Mouse (Mus musculus): ENCODE measurements around the gene Dclk1. TPM values are rescaled to one million over a fixed set of nuclear protein-coding genes. Genes with fewer than 3 reads are reported as not detected.

Gene Dclk1
- total RNA-seq, 2 experiments from 2014 or later, result 2.6 to 5.2 TPM

- peak in 1 of 2 experiments; percentile 26 for DNase-seq (ENCODE audit: low spot score in 2 of 2)
These were observed 205.6 kb downstream of the Dclk1 start for GRCm38 (mm10) chr3:55447486-55448460.

DNA sequence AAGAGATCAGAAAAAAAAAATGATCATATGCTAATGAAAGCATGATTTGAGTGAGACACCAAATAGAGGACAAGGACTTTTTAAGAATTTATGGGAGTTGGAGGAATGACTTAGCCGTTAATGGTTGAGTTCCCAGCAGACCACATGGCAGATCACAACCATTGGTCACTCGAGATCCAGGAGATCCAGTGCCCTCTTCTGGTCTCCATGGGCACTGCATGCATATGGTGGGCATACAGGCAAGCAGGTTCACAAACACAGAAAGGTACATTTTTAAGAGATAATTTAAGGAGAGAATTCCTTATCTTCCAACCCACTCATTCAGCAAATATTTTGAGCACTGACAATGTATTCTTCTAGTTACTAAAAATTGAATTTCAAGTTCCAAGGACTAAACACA is 207.0 kb downstream of the Dclk1 start:
- DNase-seq (ENCODE audit: low spot score in 2 of 2), result no peak

DNA sequence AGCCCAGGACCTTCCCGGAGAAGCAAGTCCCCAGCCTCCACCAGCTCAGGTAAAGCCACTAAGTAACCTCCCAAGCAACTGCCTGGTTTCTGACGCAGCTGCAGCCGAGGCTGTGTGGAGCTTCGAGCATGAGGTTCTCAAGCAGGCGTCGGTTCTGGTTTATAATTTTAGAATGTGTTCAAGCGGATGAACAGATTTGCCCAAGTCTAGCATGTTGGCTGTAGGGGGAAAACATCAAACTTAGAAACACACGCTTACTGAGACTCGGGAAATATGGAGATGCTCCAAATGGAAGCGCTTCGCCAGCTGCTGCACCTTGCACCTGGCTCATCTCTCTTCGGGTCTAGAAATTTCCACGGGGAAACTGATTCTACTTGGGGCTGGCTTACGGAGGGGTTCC is 208.9 kb downstream of the Dclk1 start:
- DNase-seq (ENCODE audit: low spot score in 2 of 2), result no peak

- no peak for DNase-seq (ENCODE audit: low spot score in 2 of 2)
These were observed 209.7 kb downstream of the Dclk1 start for GRCm38 (mm10) chr3:55451877-55452276.

- DNase-seq (ENCODE audit: low spot score in 2 of 2), result no peak
These were observed 210.3 kb downstream of the Dclk1 start for GRCm38 (mm10) chr3:55452464-55452863.

DNA sequence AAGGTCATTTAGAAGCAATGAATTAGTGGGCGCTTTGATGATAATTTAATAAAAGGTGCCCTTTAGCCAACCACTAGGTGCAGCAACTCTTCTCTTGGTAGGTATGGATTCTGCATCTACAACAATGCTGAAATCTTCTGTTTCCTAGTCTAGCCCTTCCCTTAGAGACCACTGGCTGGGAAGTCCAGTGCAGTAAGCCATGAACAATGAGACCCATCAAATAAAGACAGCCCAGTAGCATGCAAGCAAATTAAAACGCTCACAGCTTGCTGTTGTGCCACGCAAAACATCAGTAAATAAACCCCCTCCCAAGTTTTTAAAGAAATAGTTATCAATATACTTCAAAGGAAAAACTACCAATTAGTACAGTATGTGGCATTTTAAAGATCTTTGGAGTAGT is 218.9 kb downstream of the Dclk1 start:
- no peak for DNase-seq (ENCODE audit: low spot score in 2 of 2)

DNA sequence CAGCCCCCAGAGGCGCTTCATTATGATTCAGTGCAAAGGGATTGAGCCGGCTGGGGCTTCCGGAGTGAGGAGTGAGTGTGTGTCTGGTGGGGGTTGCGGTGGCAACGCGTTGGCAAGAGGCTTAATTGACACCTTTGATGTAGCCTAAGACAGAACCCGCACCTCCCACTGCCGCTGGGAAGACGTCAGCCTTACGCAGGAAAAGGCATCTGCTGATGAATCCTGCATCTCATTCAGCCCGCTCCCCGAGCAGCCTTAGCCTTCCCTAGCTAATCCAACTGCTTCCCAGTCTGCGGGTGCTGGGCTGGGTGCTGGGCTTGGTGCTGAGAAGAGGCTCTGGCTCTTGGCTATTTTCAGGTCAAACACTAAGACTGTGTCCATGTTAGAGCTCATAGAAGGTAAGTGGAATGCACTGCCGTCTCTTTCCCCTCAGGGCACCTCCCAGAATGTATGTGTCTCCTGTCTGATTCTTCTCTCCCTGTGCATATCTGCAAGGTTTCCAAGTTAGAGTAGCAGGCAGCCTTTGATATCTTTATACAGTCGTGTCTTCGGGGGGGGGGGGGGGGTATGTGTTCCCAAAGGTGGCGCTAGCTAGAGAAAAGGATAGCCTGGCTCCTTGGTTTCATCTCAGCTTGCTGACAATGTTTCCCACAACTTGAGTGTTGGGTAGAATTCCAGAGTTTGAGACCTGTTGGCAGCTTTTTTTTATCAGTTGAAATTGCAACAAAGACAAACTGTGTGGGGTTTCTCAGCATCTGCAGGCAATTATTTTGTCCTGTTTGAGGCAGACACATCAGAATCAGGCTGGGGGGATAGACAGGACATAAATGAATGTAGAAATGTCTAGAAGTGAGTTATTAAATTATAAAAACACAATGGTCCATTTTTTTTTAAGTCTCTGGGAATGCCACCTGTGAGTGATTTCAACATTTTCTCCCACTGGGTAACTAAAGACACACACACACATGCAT is 219.8 kb downstream of the Dclk1 start:
- peak in 1 of 2 experiments; percentile 20 for DNase-seq (ENCODE audit: low spot score in 2 of 2)

- no peak for DNase-seq (ENCODE audit: low spot score in 2 of 2)
These were observed 220.9 kb downstream of the Dclk1 start for GRCm38 (mm10) chr3:55462904-55463668.

DNA sequence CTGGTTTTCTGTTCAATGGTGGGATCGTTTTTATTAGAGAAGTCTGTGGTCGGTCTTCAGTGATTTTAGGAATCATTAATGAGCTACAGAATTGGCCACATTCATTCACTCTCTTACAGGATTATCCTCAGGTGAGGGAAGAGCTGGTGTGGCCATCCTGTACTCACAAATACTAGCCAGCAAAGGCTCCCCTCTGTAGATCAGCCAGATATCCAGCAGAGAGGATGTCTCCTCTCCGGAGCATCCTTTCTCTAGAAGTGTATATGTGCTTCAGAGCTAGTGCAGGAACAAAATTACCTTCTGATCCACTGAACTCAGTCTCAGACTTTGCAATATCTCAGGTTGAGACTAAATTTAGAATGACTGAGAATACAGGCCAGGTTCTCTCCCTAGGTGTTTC is 222.1 kb downstream of the Dclk1 start:
- DNase-seq (ENCODE audit: low spot score in 2 of 2), result no peak

DNA sequence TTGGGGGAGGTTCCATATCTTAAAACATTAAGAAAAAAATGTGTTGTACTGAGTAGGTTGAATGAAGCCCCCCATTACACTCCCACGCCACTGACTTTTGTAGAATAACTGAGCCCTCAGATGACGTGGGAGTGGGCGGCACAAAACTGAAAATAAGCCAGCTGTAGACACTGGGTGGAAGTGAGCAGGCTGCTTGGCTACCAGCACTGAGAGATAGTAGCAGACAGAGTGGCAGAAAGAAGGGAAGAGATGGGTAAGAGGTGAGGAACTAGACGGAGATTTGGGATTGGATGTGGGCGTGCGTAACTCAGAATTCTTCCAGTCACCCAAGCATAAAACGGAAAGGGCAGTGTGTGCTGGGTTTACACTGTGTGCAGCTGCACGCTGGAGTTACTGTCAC is 223.6 kb downstream of the Dclk1 start:
- DNase-seq (ENCODE audit: low spot score in 2 of 2), result no peak

- no peak for DNase-seq (ENCODE audit: low spot score in 2 of 2)
These were observed 224.2 kb downstream of the Dclk1 start for GRCm38 (mm10) chr3:55466348-55466747.

- DNase-seq (ENCODE audit: low spot score in 2 of 2), result no peak
These were observed 229.9 kb downstream of the Dclk1 start, which contains the start of gene Gm21954 for GRCm38 (mm10) chr3:55472110-55472509. TSS of gene Gm21954 (minus strand) at chr3:55472210.

GRCm38 (mm10) chr3:55473146-55473545 is 231.0 kb downstream of the Dclk1 start:
- no peak for DNase-seq (ENCODE audit: low spot score in 2 of 2)

DNA sequence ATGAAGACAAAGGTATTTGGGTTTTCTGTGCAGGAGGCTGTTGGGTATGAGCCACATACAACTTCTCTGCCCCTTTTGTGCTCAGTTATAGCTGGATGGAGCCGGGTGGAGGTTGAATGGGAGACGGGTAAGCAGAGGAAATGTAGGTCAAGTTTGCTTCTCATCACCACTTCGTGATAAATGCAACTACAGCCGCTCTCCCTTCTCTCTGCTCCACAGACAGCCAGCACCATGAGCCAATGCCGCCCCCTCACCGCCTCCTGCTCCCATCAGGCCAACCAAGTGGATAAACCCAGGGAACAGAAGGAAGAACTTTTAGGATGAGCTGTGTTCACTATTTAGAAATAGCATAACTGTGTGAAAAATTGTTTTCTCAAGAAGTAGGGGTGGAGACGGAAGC is 234.5 kb downstream of the Dclk1 start:
- DNase-seq (ENCODE audit: low spot score in 2 of 2), result no peak

GRCm38 (mm10) chr3:55479306-55479705 is 237.1 kb downstream of the Dclk1 start:
- DNase-seq (ENCODE audit: low spot score in 2 of 2), result no peak

DNA sequence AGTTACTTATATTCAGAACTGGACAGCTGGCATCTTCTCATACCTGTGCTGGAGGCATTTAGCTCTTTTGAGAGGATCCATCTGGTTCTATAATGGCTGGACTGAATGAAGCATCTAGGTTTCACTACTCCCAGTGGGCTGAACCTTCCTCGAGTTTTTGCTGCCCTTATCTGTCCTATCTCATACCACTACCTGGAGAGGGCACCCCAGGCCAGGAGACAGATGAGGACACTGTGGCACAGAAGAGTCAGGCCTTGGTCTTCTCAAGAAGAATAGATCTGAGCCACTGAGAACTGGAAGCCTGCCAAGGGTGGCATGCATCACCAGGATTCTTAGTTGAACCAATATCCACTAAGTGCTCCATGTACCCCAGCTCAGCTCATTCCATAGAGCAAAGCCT is 239.0 kb downstream of the Dclk1 start:
- no peak for DNase-seq (ENCODE audit: low spot score in 2 of 2)

DNA sequence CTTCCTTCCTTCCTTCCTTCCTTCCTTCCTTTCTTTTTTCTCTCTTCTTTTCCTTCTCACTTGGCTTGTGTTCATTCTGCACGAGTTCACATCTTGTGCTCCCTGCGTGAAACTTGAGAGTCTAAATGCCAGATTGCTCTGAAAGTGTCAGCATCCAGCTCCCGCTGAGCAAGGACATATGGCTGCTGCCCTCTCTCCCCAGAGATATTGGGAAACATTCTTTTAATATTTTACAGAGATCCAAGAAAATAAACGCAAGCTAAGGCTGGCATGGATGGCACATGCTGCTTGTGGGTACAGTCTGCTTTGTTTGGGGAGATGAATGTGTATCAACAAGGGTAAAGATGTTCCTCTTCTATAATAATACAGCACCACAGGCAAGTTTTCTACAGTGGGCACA is 241.2 kb downstream of the Dclk1 start:
- no peak for DNase-seq (ENCODE audit: low spot score in 2 of 2)

GRCm38 (mm10) chr3:55489231-55489990 is 247.2 kb downstream of the Dclk1 start:
- DNase-seq (ENCODE audit: low spot score in 2 of 2), result no peak

GRCm38 (mm10) chr3:55492021-55492420 is 249.9 kb downstream of the Dclk1 start:
- no peak for DNase-seq (ENCODE audit: low spot score in 2 of 2)

DNA sequence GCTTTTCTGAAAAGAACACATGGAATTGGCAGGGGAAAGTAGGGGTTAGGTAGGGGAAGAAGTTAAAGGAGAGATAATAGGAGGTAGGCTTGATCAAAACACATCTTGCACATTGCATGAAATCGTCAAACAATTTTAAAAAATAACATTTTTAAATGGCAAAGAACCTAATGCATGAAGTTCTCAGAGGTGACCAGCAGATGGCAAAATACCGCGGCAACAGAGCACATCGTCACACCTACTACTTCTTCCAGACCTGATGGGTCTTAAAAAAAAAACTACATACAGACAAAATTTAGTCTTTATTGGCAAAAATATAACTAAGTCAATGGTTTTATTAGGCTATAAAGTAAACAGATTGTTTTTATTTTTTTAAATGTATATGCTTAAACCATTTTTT is 252.2 kb downstream of the Dclk1 start:
- no peak for DNase-seq (ENCODE audit: low spot score in 2 of 2)
